Mouse (Mus musculus): ENCODE results near the gene Ttll2. TPM values are rescaled to one million over a fixed set of nuclear protein-coding genes. Genes with fewer than 3 reads are reported as not detected.
"Not testable (repeated sequence)": the region's sequence is repeated elsewhere in the genome, so short reads cannot be mapped to it uniquely, and the experiment has no call there.

Gene Ttll2
- not detected in 2 replicates for polyA plus RNA-seq (2016; fragmentation: Nextera tagmentation; extraction: Ambion mirVana)

GRCm38 (mm10) chr17:7352596-7352995 lies at the start of gene Ttll2:
Gene Ttll2, minus strand, starts transcription at chr17:7352696.
- H3K4me2 ChIP-seq; H3K27ac ChIP-seq; ATAC-seq (ENCODE audit: low FRiP score); H3K4me3 ChIP-seq (replicated peaks); H3K9me3 ChIP-seq; H3K9ac ChIP-seq; H3K4me1 ChIP-seq; H3K36me3 ChIP-seq (replicated peaks); H3K27me3 ChIP-seq: not testable (repeated sequence)
- WGBS: 92% methylated on average over 1 of the region's 1 CpGs

- not testable (repeated sequence) for H3K27me3 ChIP-seq; H3K27ac ChIP-seq; H3K9ac ChIP-seq; H3K4me3 ChIP-seq (replicated peaks); ATAC-seq (ENCODE audit: low FRiP score); H3K4me2 ChIP-seq; H3K9me3 ChIP-seq; H3K4me1 ChIP-seq; H3K36me3 ChIP-seq (replicated peaks)
- 83% methylated on average over 6 of the region's 6 CpGs for WGBS
Measured at GRCm38 (mm10) chr17:7399770-7400169, 47.3 kb upstream of the Ttll2 start.

GRCm38 (mm10) chr17:7398198-7398847 lies 45.8 kb upstream of the Ttll2 start:
- H3K4me3 ChIP-seq (replicated peaks); H3K4me1 ChIP-seq; H3K9ac ChIP-seq; H3K4me2 ChIP-seq; H3K27me3 ChIP-seq; H3K9me3 ChIP-seq; H3K27ac ChIP-seq; H3K36me3 ChIP-seq (replicated peaks); ATAC-seq (ENCODE audit: low FRiP score): not testable (repeated sequence)
- WGBS: 93% methylated on average over 6 of the region's 6 CpGs

- H3K27ac ChIP-seq; H3K4me1 ChIP-seq; H3K27me3 ChIP-seq; H3K9me3 ChIP-seq; H3K4me3 ChIP-seq (replicated peaks); ATAC-seq (ENCODE audit: low FRiP score); H3K36me3 ChIP-seq (replicated peaks); H3K9ac ChIP-seq; H3K4me2 ChIP-seq: not testable (repeated sequence)
- WGBS: 90% methylated on average over 13 of the region's 13 CpGs
Measured at GRCm38 (mm10) chr17:7397079-7397478, 44.6 kb upstream of the Ttll2 start.

GRCm38 (mm10) chr17:7396288-7396687 lies 43.8 kb upstream of the Ttll2 start:
- not testable (repeated sequence) for H3K27me3 ChIP-seq

GRCm38 (mm10) chr17:7395671-7396070 lies 43.2 kb upstream of the Ttll2 start:
- H3K36me3 ChIP-seq (replicated peaks); H3K4me3 ChIP-seq (replicated peaks); H3K4me1 ChIP-seq; H3K27ac ChIP-seq; H3K9ac ChIP-seq; ATAC-seq (ENCODE audit: low FRiP score); H3K27me3 ChIP-seq; H3K9me3 ChIP-seq; H3K4me2 ChIP-seq: not testable (repeated sequence)
- 89% methylated on average over 8 of the region's 8 CpGs for WGBS

More at GRCm38 (mm10) chr17:7396288-7396687, 43.8 kb upstream of the Ttll2 start:
- H3K9me3 ChIP-seq; H3K4me1 ChIP-seq; H3K9ac ChIP-seq; H3K36me3 ChIP-seq (replicated peaks); ATAC-seq (ENCODE audit: low FRiP score); H3K27ac ChIP-seq; H3K4me2 ChIP-seq; H3K4me3 ChIP-seq (replicated peaks): not testable (repeated sequence)
- WGBS: no CpG with 5 or more reads among the region's 2 CpGs

- not testable (repeated sequence) for H3K27me3 ChIP-seq; H3K4me1 ChIP-seq; H3K9me3 ChIP-seq; H3K4me2 ChIP-seq; H3K36me3 ChIP-seq (replicated peaks); H3K27ac ChIP-seq; H3K4me3 ChIP-seq (replicated peaks); ATAC-seq (ENCODE audit: low FRiP score); H3K9ac ChIP-seq
- WGBS: 84% methylated on average over 7 of the region's 7 CpGs
Measured at GRCm38 (mm10) chr17:7395116-7395515, 42.6 kb upstream of the Ttll2 start.

- not testable (repeated sequence) for H3K27ac ChIP-seq; ATAC-seq (ENCODE audit: low FRiP score)
- WGBS: 78% methylated on average over 7 of the region's 7 CpGs
Measured at GRCm38 (mm10) chr17:7389898-7390297, 37.4 kb upstream of the Ttll2 start.

GRCm38 (mm10) chr17:7388958-7389356 lies 36.5 kb upstream of the Ttll2 start:
- not testable (repeated sequence) for H3K4me3 ChIP-seq (replicated peaks); ATAC-seq (ENCODE audit: low FRiP score)
- 76% methylated on average over 8 of the region's 8 CpGs for WGBS

More at GRCm38 (mm10) chr17:7389898-7390297, 37.4 kb upstream of the Ttll2 start:
- not testable (repeated sequence) for H3K9me3 ChIP-seq; H3K4me2 ChIP-seq; H3K9ac ChIP-seq; H3K36me3 ChIP-seq (replicated peaks); H3K4me1 ChIP-seq; H3K4me3 ChIP-seq (replicated peaks); H3K27me3 ChIP-seq

GRCm38 (mm10) chr17:7388341-7388957 lies 36.0 kb upstream of the Ttll2 start:
- H3K4me1 ChIP-seq; H3K4me3 ChIP-seq (replicated peaks); H3K36me3 ChIP-seq (replicated peaks); H3K9ac ChIP-seq; H3K9me3 ChIP-seq; H3K27me3 ChIP-seq; H3K27ac ChIP-seq; ATAC-seq (ENCODE audit: low FRiP score); H3K4me2 ChIP-seq: not testable (repeated sequence)
- WGBS: no CpG with 5 or more reads among the region's 2 CpGs

More at GRCm38 (mm10) chr17:7388958-7389356, 36.5 kb upstream of the Ttll2 start:
- not testable (repeated sequence) for H3K27ac ChIP-seq; H3K9ac ChIP-seq; H3K36me3 ChIP-seq (replicated peaks); H3K9me3 ChIP-seq; H3K4me2 ChIP-seq; H3K27me3 ChIP-seq; H3K4me1 ChIP-seq

- H3K4me1 ChIP-seq; H3K4me3 ChIP-seq (replicated peaks); H3K27me3 ChIP-seq; H3K4me2 ChIP-seq; H3K9me3 ChIP-seq; H3K36me3 ChIP-seq (replicated peaks); H3K27ac ChIP-seq; H3K9ac ChIP-seq; ATAC-seq (ENCODE audit: low FRiP score): not testable (repeated sequence)
- WGBS: 67% methylated on average over 8 of the region's 8 CpGs
Measured at GRCm38 (mm10) chr17:7386016-7386415, 33.5 kb upstream of the Ttll2 start.

- not testable (repeated sequence) for ATAC-seq (ENCODE audit: low FRiP score); H3K4me1 ChIP-seq; H3K27me3 ChIP-seq; H3K9ac ChIP-seq; H3K4me2 ChIP-seq; H3K9me3 ChIP-seq; H3K27ac ChIP-seq; H3K4me3 ChIP-seq (replicated peaks); H3K36me3 ChIP-seq (replicated peaks)
- 81% methylated on average over 3 of the region's 3 CpGs for whole genome bisulfite sequencing
Measured at GRCm38 (mm10) chr17:7385364-7385763, 32.9 kb upstream of the Ttll2 start, which contains the start of gene Unc93a2. Gene Unc93a2, minus strand, starts transcription at chr17:7385464.
